Mouse (Mus musculus): ENCODE results near the gene Ccndbp1. TPM values are rescaled to one million over a fixed set of nuclear protein-coding genes. Genes with fewer than 3 reads are reported as not detected.

Gene Ccndbp1
- polyA plus RNA-seq, 1 experiment = 71.0 TPM

Other genes starting within 250 kb of the Ccndbp1 start
- 11.0 and 13.2 TPM in 2 replicates for gene Cdan1, start 158.3 kb upstream of the Ccndbp1 start, polyA plus RNA-seq (2012; rRNA removed)
- 4.5 and 5.0 TPM in 2 replicates for gene Ttbk2, start 157.8 kb upstream of the Ccndbp1 start, polyA plus RNA-seq (2012; rRNA removed)
- 12.7 and 15.8 TPM in 2 replicates for gene Ubr1, start 37.7 kb upstream of the Ccndbp1 start, polyA plus RNA-seq (2012; rRNA removed)
- gene Tmem62, start 31.4 kb upstream of the Ccndbp1 start, polyA plus RNA-seq (2012; rRNA removed) = 9.1 and 12.1 TPM in 2 replicates
- 0.22 and 0.38 TPM in 2 replicates for gene Epb42, start 28.7 kb downstream of the Ccndbp1 start, polyA plus RNA-seq (2012; rRNA removed)
- gene Tgm5, start 77.4 kb downstream of the Ccndbp1 start, polyA plus RNA-seq (2012; rRNA removed) = 2.1 and 3.3 TPM in 2 replicates
- gene Tgm7, start 101.4 kb downstream of the Ccndbp1 start, polyA plus RNA-seq (2012; rRNA removed) = 0.47 and 0.88 TPM in 2 replicates
- 10.2 and 12.4 TPM in 2 replicates for gene Adal, start 132.0 kb downstream of the Ccndbp1 start, polyA plus RNA-seq (2012; rRNA removed)
- 7.9 and 8.9 TPM in 2 replicates for gene Lcmt2, start 132.2 kb downstream of the Ccndbp1 start, polyA plus RNA-seq (2012; rRNA removed)
- 25.1 and 34.3 TPM in 2 replicates for gene Tubgcp4, start 162.3 kb downstream of the Ccndbp1 start, polyA plus RNA-seq (2012; rRNA removed)
- 6.6 and 9.4 TPM in 2 replicates for gene Zscan29, start 162.7 kb downstream of the Ccndbp1 start, polyA plus RNA-seq (2012; rRNA removed)

Measured in urinary bladder, adult 2 months (tissue).